30 mouse cellular contexts compared by ENCODE assay signal in genomic region chr6:146636482-146636881, GRCm38 (mm10).
"Had no signal": no experiment of that assay in that cellular context is flagged by ENCODE, and none has a peak within 500 bp of the region (broad histone marks: within the 10 kb centered on the region; RNA-seq: fewer than 3 reads in every experiment).

No protein-coding gene starts in this region.

- DNase-seq: heart, postnatal 10 days; heart, postnatal 36 days; heart, postnatal 4 days; kidney, adult 11 months; kidney, adult 18-20 months; kidney, adult 2 months; kidney, adult 8-10 months; kidney, adult 9 months; kidney, postnatal 10 days; kidney, postnatal 14 days; kidney, postnatal 25 days; kidney, postnatal 36 days; kidney, postnatal 4 days; layer of hippocampus, adult 9-11 months; layer of hippocampus, postnatal 36 days had no signal

- H3K9me3 ChIP-seq: heart, embryonic 10.5 days; heart, embryonic 12.5 days; heart, embryonic 13.5 days; heart, embryonic 15.5 days; hindbrain, embryonic 10.5 days; hindbrain, embryonic 12.5 days; hindbrain, embryonic 13.5 days; hindbrain, embryonic 15.5 days; intestine, embryonic 15.5 days; kidney, embryonic 15.5 days had no signal

- H3K27me3 ChIP-seq: heart, embryonic 12.5 days; heart, embryonic 13.5 days; heart, embryonic 15.5 days; hindbrain, embryonic 12.5 days; hindbrain, embryonic 13.5 days; hindbrain, embryonic 15.5 days; intestine, embryonic 15.5 days; kidney, embryonic 15.5 days had no signal

- H3K27ac ChIP-seq: heart, embryonic 10.5 days; heart, embryonic 13.5 days; heart, embryonic 15.5 days; hindbrain, embryonic 10.5 days; hindbrain, embryonic 12.5 days; hindbrain, embryonic 13.5 days; hindbrain, embryonic 14.5 days; hindbrain, embryonic 15.5 days; hindbrain, postnatal 0 days; intestine, embryonic 15.5 days; kidney, embryonic 15.5 days; kidney, postnatal 0 days; layer of hippocampus, adult 2 months; left cerebral cortex, adult 2 months had no signal

- H3K36me3 ChIP-seq: heart, embryonic 10.5 days; heart, embryonic 12.5 days; heart, embryonic 13.5 days; heart, embryonic 15.5 days; hindbrain, embryonic 10.5 days; hindbrain, embryonic 12.5 days; hindbrain, embryonic 13.5 days; hindbrain, embryonic 15.5 days; intestine, embryonic 15.5 days; kidney, embryonic 15.5 days had no signal

- H3K9ac ChIP-seq: heart, embryonic 12.5 days; heart, embryonic 13.5 days; heart, embryonic 15.5 days; hindbrain, embryonic 12.5 days; hindbrain, embryonic 13.5 days; hindbrain, embryonic 14.5 days; hindbrain, embryonic 15.5 days; intestine, embryonic 15.5 days; kidney, embryonic 15.5 days had no signal

- H3K4me3 ChIP-seq: heart, embryonic 10.5 days; heart, embryonic 12.5 days; heart, embryonic 13.5 days; heart, embryonic 15.5 days; hindbrain, embryonic 10.5 days; hindbrain, embryonic 12.5 days; hindbrain, embryonic 13.5 days; hindbrain, embryonic 15.5 days; intestine, embryonic 15.5 days; kidney, embryonic 15.5 days; layer of hippocampus, adult 2 months; left cerebral cortex, adult 2 months had no signal
